Mouse (Mus musculus) T-cell, adult 2 months (primary cell): ENCODE measurements at regions not wholly inside any gene's neighbourhood (a gene's known extent, or its start where the extent isn't known, plus 50 kb on each side); places are given as distances from the start of the nearest gene placed in this dataset.

Experiments used
- DNase-seq: peaks from one replicate; pipeline ENCODE4 v3.0.0; 2022; ENCODE audit warnings: low spot score

GRCm38 (mm10) chr7:37337616-37338015 lies 435.8 kb downstream of the Zfp536 start:
- no peak for DNase-seq

DNA sequence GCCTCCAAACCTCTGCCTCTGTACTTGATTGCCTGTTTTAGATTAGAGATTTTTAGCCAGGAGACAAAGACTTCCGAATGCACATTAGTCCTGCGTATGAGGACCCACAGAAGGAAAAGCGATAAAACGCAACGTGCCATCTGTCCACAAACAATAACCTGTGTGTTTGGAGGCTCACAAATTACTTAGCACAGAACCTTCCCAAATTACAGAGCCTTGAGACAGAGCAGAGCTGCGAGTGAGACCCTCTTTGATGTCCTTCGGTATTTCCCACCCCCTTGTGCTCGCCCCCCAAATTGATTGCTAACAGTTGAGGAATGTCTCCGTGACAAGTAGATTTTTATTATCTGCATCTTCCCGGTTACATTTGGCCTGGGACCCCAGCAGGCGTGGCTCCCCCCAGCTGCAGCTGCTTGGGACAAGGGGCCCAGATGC lies 435.4 kb downstream of the Zfp536 start:
- no peak for DNase-seq

DNA sequence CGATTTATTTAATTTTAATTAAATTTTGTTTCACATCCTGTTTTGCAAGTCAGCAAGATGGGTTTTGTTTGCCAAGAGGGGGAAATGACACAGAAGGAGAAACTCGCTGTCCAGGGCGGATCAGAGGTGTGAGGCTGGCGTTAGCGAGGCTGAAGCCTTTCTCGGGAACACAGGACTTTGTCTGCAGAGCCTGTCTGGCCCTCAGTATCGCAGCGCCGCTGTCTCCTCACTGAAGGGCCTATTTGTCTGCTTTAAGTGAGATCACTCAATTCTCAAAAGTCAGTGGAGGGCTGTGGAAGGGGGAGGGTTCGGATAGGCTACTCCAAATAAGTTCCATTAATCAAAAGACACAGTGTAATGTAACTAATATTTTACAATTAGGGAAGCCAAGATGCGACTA lies 430.8 kb downstream of the Zfp536 start:
- DNase-seq: no peak

GRCm38 (mm10) chr7:37343021-37343593 lies 430.3 kb downstream of the Zfp536 start:
- no peak for DNase-seq

DNA sequence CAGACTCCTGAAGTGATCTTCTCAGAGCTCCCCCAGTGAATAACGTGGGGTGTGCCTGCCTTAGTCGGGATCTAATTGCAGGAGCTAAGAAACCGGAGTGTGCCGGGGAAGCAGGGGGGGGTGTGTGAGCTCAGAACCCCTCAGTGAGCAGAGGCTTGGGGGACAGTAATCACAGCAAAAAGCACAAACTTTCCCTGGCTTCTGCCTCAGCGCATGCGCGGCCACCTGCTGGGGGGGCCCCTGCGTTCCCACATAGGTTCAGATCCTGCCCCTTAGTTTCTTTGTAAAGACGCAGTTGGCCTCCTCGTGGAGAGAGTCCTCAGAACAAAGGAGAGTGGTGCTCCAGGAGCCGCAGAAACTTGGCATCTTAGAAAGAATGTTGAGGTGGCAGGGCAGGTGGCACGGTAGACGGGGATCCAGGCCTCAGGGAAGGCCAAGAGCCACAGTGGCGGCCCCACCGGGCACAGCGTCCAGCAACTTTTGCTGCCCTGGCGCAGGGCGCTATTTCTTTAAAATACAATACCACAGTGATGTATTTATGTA lies 429.7 kb downstream of the Zfp536 start:
- no peak for DNase-seq

GRCm38 (mm10) chr7:37346041-37346440 lies 427.4 kb downstream of the Zfp536 start:
- peak; percentile 16 for DNase-seq

- peak; percentile 57 for DNase-seq
These were observed 415.6 kb downstream of the Zfp536 start for GRCm38 (mm10) chr7:37357647-37358395.

- no peak for DNase-seq
These were observed 414.9 kb downstream of the Zfp536 start for GRCm38 (mm10) chr7:37358492-37358891.

GRCm38 (mm10) chr7:37359473-37359872 lies 414.0 kb downstream of the Zfp536 start:
- no peak for DNase-seq

GRCm38 (mm10) chr7:37360171-37360570 lies 413.3 kb downstream of the Zfp536 start:
- DNase-seq: no peak

DNA sequence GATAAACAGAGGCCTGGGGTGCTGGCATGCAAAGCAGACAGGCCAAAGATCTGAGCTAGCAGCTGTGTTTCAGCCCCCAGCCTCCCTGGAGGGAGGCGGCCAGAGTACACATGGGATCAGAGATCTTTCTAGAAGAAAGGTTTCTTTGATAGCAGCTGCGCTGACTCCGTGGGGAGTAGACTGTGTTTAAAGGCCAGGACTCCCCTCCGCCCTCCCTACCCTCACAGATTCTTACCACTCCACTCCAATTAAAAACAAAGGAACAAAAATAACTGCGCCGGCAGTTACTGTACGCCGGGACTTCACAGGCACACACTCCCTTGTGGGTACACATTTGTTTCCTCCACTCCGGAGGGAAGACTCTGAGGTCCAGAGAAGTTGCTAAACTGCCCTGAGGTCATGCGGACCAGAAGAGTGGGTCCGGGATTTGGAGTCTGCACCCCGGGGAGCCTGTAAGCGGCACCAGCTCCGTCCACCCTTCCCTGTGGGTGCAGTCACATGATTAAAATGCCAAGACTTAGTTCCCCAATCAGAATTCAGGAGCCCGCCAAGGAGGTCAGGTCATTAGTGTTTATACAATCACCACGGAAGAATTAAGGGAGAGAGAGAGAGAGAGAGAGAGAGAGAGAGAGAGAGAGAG lies 411.5 kb downstream of the Zfp536 start:
- DNase-seq: no peak

DNA sequence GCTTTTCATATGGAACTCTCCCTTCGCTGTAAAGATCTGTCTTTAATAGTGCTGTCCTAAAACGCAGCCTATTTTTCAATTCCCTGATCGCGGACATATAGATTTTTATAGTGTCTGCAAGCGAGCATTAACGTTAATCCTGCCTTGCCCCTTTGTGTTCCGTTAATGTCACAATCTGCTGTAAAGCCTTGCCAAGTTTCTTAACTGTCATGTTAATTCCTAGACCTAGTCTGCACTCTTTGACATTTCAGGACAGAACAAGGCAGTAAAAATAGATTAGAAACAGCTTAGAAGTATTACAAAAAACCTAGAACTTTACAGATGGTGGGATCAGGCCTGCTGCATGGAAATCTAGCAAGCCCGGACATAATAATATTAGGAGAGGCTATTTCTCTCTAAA lies 410.6 kb downstream of the Zfp536 start:
- DNase-seq: no peak

DNA sequence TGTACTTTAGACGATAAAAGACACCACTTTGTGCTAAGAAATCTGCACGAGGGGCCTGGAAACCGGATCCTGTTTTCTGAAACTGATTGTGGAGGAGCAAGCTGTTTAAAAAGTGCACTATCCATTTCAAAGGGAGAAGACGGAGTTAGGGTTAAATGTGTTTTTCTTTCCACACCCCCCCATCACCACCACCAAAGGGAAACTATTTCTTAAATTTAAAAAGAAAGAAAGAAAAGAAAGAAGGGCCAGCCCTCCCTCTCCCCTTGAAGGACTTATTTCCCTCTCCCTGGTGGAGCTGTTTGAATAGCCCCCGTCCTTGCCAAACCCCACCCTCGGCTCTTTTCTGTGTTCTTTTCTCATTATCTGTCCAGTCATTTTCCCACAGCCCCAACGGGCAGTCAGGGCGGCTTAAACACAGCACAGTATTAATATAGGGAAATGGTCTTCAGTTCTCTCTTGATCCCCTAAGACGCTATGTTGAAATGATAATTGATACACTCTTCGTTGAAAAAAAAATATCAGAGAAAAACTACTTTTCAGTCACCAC lies 409.7 kb downstream of the Zfp536 start:
- DNase-seq: no peak

GRCm38 (mm10) chr7:37364221-37364620 lies 409.2 kb downstream of the Zfp536 start:
- no peak for DNase-seq

DNA sequence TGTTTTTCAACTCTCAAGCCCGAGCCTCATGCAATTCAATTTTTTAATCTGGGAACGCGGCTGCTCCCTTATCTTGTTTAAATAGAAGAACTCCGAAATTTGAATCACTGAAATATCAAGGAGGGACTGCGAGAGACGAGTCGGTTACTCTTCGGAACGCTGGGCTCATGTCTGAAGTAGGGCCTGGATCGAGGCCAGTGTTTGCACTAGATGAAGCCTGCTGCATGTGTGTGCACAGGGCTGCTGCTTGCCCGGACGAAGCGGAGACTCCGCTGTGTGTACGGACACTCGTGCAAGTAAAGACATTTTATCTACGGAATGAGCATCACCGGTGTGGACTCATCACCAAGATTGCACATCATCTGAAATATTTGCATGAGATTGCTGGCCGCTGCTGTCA lies 407.4 kb downstream of the Zfp536 start:
- no peak for DNase-seq

DNA sequence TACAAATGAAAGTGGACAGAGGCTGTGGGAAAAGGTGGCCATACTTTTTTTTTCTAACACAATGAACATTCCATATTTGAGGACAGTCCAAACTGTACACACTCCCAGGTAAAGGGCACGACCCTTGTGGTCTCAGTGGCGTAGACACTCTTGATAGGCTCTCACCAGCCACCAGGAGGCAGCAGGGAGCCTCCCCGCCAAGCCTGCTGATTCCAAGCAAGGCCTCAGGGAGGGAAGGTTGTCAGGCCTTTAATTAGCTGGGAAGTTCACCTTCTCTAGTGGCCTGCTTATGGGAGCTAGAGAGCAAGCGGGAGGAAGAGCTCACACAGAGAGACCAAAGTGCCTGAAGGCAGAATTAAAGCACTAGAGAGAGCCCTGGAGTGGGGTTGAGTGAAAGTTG lies 403.7 kb downstream of the Zfp536 start:
- no peak for DNase-seq

- DNase-seq: peak; percentile 45
These were observed 399.6 kb downstream of the Zfp536 start for GRCm38 (mm10) chr7:37373864-37374263.

DNA sequence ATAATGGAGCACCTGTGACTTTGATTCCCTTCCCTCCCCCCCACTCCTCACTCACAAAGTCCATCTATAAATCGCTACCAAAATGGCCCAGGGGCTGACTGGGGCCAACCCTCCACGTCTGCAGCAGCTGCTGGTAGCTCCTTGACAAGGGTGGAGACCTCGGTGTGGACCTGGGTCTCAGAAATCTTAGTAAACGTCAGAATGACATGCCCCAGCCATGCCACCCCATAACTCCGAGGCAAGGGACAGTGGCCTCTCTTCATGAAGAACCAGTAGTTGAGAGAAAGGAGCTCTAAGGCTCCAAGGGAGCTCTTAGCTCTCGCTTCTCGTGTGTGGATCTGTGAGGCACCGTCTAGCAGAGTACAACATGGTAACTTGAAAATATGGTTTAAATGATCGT lies 398.4 kb downstream of the Zfp536 start:
- no peak for DNase-seq

- DNase-seq: no peak
These were observed 397.9 kb downstream of the Zfp536 start for GRCm38 (mm10) chr7:37375591-37375990.

GRCm38 (mm10) chr7:37376207-37376606 lies 397.2 kb downstream of the Zfp536 start:
- DNase-seq: no peak

GRCm38 (mm10) chr7:37377889-37378521 lies 395.4 kb downstream of the Zfp536 start:
- no peak for DNase-seq

GRCm38 (mm10) chr7:37387871-37388270 lies 385.6 kb downstream of the Zfp536 start:
- DNase-seq: no peak
